Mouse (Mus musculus): ENCODE measurements at regions not wholly inside any gene's neighbourhood (a gene's known extent, or its start where the extent isn't known, plus 50 kb on each side); places are given as distances from the start of the nearest gene placed in this dataset.

DNA sequence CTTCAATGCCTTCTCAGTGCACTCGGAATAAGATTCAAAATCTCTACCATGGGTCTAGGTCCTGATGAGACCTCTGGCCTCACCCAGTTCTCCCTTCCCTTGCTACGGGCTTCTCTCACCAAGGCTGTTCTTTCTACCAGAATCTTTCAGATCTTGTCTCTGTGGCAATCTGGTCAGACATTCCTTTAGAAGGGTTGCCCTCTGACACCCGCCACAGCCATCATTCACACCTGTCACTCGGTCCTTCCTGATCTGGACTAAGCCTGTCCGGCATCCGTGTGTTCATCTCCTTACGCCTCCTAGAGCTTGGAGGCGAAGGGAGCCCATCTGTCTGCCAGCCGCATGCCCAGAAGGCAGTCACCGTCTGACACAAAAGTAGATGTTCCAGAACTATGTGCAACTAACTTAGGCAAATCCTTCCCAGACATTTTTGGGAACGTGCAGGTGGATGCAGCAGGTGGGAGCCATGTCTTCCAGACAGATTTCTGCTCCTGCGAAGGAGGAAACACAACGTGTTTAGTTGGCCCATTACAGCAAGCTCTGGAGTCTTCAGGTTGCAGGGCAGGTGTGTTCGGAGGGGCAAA lies 77.7 kb downstream of the Fam76b start:
- DNase-seq = no peak
- intact Hi-C loops (cut with DNase I) = no loop called here

DNA sequence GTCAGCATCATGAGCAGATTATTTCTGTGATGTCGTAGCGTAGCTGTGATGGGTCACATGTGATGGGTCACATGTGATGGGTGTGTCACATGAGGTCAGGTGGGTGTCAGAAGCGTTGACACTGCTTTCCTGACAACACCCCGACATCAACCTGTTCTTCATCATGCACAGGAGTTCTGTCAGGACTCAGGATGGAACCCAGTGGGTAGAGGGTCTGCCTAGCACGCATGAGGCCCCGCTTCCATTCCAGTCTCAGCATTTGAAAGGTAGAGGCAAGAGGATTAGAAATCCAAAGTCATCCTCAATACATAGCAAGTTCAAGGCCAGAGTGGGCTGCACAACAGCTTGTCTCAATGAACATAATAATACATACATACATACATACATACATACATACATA lies 79.2 kb downstream of the Fam76b start:
- intact Hi-C loops (cut with DNase I) = no loop called here
- no peak for DNase-seq

DNA sequence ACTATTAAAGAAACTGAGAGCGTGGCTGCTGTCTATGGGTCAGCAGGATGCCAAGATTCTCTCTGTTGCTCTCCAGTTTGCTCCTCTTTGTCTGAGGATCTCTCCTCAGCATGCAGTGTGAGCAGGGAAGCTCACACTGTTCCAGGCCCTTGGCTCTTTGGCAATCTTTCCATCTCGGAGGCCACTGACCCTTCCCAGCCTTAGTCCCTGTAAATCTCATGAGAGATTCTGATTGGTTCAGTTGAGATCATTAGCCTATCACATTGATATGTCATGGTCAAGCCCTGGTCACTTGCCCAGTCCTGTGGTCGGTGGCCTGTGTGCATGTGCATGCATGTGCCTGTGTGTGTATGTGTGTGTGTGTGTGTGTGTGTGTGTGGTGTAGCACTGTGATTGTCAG lies 82.1 kb downstream of the Fam76b start:
- intact Hi-C loops (cut with DNase I) = no loop called here
- no peak for DNase-seq

DNA sequence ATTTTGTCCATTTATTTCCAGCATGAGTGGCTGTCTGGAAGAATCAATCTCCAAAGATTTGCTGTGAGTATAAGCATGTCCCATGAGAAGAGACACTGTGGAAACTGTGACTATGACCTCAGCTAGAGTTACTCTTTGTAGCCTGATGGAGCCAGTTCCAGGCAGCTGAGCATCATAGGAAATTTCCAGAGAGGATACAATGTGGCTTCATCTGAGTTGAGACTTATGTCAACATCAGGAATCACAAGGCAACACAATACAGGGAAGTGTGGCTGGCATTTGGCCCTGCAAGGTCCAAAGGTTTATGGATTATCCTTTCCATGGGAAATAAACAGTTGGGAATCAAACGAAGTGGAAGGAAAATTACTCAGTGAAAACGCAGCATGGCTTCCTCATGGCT lies 82.6 kb downstream of the Fam76b start:
- intact Hi-C loops (cut with DNase I) = no loop called here

DNA sequence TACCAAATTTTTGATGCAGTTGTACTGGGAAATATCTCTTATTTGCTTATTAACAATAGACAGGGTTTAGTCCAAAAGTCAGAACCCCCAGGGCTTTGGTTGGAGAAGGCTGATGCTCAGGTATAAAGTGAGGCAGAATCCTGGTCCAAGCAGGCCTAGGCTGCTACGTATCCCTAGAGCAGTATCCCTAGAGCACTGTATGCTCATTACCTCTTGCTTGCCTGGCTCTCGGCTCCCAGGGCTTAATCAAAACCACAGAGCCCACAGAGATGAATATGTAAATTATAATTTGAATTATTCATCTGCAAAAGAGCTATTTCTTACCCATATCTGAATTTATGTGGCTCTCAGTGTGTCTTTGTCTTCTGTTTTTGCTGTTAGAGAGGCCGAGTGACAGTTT lies 85.9 kb downstream of the Fam76b start:
- DNase-seq = no peak
- intact Hi-C loops (cut with DNase I) = no loop called here

More for the DNA sequence above, 82.6 kb downstream of the Fam76b start:
- DNase-seq = no peak

DNA sequence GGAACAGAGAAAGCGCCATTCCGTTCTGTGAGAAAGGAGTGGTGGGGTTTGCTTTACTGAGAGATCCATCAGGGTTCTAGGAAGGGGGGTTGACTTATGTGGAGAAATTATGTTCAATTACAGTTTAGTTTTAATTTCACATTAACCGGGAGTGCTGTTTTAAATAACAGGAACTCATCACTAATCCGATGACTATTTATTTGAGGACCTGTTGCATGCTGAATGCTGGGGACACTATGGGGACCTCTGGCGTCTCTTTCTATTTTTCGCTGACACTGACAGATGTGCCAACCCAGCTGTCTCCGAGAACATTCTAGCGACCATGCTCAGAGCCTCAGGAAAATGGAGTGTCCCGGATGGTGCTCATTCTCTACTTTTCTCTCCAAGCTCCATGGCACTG lies 86.6 kb downstream of the Fam76b start:
- no peak for DNase-seq
- intact Hi-C loops (cut with DNase I) = no loop called here

DNA sequence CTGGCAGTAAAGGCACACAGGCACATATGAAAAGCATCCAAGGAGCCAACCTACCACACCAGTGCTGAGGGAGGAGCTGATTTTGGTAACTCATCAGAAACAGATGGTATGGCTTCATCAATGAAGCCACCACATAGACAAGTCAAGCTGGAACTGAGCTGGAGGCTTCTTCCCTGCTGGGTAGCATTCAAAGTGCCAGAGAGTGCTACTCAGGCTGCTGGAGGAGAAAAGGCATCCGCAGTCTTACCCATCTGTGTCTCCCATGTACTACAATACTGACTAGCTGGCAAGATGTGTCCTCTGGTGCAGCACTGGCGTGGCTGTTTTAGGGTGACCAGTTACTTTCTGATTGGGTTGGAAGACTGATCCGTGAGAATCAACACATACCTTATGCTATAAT lies 87.3 kb downstream of the Fam76b start:
- intact Hi-C loops (cut with DNase I) = no loop called here
- DNase-seq = no peak

DNA sequence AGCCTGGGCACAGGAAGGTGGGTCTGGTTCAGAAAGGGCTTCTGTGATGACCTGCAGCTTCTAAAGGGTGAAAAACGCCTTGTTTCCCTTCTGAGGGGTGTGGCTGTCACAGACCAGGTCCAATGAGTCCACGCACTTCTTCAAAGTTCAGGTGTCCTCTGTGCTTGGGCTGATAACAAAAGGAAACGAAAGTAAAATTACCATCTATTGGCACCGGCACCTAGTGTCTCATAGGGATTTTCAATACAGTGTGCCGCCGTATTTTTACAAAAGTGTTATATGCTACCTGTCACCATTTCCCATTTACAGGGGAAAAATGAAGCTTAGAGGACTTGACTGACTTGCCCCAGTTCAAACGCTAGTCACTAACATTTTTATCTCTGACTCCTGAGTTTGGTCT lies 89.3 kb downstream of the Fam76b start:
- intact Hi-C loops (cut with DNase I) = no loop called here
- no peak for DNase-seq

DNA sequence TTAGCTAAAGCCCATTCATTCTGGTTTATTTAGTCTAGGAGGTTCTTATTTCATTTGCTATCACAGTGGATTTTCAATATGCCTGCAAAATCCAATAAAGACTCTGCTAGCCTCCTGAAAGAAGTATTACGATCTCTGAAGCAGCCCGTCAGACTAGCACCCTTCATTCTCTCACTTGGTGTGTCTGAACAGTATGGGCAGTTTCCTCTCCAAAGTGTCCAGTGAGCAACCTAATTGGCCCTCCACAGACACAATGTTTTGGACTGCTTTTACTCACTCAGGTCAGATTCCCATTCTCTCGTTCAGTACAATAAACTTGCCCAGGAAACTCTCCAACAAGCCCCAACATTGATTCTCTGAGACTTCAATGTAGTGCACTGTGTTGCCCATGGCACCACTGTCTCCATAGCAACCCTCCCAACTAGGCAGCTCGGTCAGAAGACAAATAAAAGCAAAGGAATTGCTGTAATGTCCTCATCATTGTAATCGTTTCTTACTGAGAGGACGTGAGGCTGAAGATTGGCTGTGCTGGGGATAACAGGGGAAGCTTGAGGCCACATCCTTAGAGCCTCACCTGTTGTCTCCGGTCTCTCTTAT lies 91.2 kb downstream of the Fam76b start:
- no peak for DNase-seq
- intact Hi-C loops (cut with DNase I) = no loop called here

DNA sequence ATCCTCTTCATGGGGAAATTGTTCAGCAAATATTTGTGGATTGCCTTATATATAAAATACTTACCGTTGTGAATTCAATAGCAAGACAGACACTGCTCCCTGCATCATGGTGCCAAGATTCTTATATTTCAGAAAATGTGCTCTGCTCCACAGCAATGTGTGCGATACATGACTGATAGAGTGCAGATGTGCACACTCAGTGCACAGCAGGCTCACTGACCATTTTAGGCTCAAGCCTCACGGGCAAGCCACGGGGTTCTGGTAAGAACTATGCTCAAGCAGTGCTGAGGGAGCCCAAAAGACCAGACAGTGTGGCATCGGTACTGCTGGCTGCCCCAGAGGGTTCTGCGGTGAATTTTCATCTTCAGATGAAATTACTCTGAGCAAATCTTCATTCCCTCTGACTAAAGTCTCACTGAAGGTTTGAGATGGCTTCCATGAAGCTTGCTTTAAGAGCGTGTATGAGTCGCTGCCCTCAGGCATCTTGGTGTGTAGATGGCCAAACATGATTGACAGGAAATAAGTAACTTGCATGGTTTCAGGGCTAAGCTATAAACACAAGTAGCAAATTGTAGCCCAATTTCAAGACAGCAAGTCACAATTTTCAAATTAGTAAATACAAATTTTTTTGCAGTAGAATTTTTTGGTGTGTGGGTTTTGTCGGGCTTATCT lies 92.4 kb downstream of the Fam76b start:
- no peak for DNase-seq
- intact Hi-C loops (cut with DNase I) = no loop called here

DNA sequence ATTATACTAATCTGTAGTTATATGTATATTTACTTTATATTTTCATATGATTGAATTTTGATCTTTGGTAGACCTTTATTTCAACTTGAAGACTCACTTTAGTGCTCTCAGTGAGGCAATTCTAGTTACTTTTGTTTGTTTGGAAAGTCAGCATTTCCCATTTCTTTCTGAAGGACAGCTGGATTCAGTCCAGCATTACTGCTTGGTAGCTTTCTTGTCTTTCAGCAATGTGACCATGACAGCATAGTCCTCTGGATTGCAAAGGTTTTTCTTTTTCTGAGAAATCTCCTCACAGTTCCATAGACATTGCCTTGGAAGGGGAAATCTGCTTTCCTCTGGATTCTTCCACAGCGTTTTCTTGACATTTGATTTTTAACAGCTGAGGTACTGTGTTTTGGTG lies 93.1 kb downstream of the Fam76b start:
- intact Hi-C loops (cut with DNase I) = no loop called here
- no peak for DNase-seq

DNA sequence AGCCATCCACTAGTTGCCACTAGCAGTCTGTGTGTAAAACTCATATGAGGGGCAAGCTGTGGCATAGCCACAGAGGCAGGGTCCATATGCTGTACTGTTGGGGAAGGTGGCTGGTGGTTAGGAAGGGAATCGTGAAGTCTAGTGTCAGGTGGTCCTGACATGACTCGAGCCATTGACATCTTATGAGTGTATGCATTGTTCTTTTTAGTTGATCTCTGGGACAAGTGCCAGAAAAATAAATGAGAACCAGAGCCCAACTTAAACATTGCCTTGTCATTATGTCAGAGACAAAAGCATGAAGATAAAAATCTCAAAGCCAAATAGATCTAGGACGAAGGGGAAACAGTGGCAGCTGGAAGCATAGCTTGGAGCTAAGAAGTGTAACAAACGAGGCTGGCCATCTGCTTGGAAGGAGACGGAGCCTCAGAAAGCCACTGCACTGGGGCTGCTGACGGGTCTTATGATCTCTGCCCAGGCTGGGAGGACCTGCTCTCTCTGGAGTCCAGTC lies 104.5 kb downstream of the Fam76b start:
- intact Hi-C loops (cut with DNase I) = no loop called here
- no peak for DNase-seq

DNA sequence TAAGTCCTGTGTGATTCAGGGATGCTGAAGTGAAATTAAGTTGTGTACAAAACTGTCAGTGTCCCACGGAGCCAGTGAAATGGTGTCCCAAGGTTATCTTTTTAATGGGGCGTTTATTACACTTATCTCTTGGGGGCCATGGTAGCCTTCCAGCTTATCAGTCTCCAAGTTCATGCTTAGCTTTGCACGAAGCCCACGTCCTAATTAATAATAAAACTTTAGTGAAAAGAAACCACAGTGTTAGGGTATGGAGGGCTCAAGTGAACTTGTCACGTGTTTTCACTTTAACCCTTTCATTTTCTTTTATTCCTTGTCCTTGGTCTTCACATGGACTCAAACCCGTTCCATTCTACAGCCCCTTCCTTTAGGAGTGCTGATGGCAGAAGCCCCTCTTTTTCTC lies 105.9 kb downstream of the Fam76b start:
- DNase-seq = no peak
- intact Hi-C loops (cut with DNase I) = no loop called here

DNA sequence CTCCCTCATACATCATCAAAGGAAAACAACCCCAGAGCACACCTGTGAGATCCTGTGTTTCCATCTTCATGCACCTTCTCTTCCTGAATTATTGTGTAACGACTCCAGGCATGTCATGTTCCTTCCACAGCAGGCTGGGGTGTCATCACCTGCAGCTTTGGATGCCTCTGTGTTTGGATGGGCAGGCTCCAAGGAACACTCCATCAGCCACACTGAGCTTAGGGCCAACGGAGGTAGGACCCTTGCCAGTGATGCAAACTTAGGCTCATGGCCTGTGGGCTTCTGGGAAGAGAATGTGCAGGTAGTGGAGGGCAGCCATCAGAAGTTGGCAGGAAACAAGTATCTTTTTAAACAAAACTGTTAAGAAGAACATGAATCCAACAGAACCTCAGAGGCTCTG lies 109.8 kb downstream of the Fam76b start:
- DNase-seq = no peak
- intact Hi-C loops (cut with DNase I) = no loop called here

DNA sequence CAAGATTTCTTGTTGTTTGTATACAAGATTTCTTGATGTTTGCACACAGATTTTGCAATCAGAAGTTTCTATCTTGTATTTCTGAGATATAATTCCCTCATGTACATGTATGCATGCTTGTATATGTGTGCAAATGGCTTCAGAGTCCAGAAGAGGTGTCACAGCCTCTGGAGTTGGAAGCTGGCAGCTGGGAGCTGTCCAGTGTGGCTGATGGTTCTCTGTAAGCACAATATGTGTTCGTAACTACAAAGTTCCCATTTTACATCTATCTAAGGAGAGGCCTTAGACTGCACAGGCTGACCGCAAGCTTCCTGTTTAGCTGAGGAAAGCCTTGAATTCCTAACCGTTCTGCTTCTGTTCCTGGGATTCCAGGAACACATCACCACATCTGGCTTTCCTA lies 119.0 kb downstream of the Fam76b start:
- no peak for DNase-seq
- intact Hi-C loops (cut with DNase I) = no loop called here

DNA sequence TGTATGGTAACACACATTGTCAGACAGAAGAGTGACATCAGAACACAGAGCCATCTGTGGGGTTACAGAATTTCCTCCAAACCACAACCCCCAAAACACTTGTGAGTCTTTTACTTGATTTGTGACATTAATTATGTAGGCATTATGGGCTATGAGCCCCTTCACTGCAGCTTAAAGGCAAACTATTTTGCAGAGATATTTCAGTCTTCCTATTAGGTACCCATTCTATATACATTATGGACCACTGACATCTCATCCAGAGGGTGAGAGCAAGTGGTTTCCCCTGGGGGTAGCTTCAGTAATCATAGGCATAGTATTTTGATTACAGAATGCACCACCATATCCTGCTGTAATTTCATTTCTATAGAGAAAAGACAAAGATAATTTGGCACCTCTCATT lies 124.6 kb downstream of the Fam76b start:
- intact Hi-C loops (cut with DNase I) = no loop called here
- no peak for DNase-seq

DNA sequence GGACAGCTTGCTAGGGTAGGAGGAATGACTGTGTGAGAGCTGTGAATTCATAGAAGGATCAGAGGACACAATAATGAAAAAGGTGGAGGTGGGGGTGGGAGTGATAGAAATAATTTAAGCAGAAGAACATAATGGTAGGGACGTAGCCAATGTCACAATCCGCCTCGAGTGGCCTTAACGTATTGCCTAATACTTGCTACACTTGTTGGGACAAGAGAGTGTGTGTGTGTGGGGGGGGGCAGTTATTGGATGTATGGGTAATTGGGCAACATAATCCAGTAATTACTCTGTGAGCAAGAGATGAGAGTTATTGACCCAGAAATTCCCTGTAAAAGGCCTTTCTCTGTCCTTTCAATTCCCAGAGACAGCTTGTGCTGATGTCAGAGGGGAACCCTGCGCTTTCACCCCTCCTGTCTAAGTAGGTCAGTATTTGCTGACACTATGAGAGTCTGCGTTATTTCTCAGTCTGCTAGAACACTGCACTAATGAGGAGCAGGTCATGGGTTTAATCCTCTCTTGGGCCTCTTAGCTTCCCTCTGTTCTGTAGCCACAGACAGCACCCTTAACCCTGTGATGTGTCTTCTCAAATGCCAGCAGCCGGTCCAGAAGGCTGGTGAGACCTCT lies 135.7 kb downstream of the Fam76b start:
- intact Hi-C loops (cut with DNase I) = no loop called here

DNA sequence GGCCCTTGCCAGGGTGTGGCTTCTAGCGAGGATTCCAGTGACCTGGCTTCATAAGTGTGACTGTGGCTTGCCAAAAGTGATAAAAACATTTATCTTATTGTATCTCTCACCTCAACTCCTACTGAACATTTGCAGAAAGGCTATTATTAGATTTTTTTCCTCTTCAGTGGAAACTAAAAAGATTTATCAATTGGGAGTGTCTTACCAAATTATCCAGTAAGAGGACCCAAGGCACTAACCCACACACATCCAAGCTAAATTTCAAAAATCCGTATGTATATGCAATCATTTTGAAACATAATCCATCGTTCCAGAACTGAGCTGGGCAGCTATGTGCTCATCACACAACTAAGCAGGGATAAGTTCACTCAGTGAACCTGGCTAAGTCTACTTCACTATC lies 136.3 kb downstream of the Fam76b start:
- DNase-seq = no peak

More for the DNA sequence above, 135.7 kb downstream of the Fam76b start:
- DNase-seq = no peak

DNA sequence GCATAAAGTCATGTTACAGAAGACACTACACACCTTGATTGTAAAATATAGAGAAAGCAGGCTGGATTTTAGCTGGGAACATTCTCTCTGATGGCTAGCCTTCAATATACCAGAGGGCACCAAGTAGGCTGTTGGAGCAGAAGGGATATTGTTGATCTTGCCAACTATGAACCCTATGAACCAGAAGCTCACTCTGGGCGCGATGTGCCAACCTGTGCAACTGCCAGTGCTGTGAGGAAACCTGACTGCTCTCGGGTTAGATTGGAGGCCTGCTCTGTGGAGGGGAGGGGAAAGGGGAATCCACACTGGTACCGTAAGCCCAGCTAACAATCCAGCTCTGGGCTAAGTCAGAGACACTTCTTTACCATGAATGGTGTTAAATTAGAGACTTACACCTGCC lies 136.7 kb downstream of the Fam76b start:
- intact Hi-C loops (cut with DNase I) = no loop called here
- no peak for DNase-seq

More for the DNA sequence above, 136.3 kb downstream of the Fam76b start:
- intact Hi-C loops (cut with DNase I) = no loop called here

DNA sequence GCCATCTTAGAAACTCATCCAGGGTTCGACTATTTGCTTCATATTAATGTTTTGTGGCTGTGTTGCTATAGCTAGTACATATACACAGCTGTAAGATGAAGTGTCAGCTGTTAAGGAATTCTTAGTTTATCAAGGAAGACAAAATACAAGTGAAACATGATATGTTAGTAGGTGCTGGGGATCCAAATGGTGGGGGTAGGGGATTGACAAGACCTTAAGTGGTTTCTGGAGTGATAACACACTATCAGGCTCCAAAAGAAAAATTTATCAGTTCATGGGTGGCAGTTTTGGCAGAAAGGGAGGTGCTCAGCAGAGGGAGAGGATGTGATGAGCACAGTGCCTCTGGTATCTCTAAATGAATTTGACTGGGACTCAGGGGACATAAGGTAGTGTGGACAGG lies 138.7 kb downstream of the Fam76b start:
- no peak for DNase-seq
- intact Hi-C loops (cut with DNase I) = no loop called here

DNA sequence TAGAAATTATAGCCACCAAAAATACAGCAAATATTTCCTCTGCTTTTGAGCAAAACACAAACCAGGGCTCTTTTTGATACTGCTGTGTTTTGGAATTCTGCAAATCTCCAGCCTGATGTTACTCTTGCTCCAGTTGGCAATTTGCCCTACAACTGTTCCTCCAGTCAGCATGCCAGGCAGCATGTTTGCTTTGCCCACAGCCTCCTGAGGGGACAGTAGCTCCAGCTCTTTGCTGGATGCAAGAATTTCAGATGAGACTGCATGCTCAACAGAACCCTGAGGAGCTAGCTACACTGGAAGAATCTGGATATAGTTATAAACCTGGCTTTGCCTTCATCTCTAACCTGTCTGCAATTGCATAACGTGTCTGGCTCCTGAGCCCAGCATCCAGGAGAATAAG lies 141.7 kb downstream of the Fam76b start:
- DNase-seq = no peak
- intact Hi-C loops (cut with DNase I) = no loop called here

DNA sequence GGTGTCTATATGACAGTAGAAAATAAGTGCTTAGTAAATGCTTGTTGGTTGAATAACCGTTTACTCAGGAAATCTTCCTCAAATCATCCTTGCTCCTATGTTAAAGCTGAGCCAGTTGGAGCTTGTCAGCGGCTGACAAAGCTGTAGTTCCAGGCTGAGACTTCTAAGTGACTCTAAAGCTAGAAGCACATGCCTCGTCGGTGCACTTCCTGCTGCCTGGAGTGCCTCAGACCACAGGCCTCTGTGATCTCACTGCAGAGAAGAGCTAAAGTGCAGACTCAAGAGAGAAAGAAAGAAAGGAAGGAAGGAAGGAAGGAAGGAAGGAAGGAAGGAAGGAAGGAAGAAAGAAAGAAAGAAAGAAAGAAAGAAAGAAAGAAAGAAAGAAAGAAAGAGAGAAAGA lies 146.1 kb downstream of the Fam76b start:
- DNase-seq = no peak
- intact Hi-C loops (cut with DNase I) = no loop called here
